Mouse (Mus musculus): ENCODE data around the gene Chmp1a.

The Chmp1a gene

DNA sequence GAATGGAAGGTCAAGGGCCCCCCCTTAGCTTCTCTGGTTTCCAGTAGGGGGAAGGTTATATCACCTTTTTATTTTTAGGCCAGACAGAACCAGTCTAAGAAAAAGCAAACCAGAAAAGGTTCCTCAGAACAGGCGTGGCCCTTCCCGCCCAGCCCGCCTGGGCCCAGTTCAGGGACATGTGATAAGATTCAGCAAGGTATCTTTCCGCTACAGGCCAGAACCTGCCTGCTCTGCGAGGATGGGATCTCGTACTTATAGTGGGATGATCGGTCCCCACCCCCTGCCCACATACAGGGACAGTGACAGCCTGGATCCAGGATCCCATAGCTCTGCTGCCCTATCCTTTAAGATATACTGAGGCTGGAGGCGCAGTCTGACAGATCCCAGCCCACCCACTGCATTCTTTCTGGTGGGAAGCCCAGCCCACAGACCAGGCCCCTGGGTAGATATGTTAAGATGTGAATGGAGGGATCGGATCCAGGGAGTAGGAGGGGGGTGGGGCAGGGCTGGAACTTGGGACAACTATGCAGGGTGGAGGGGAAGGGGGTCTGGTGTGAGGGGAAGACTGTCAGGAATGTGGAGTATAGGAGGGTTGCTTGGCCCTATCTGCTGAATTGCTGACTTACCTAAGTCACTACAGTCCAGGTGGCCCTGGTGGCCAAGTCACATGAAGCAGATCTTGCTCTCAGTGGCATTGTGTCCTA lies 56.3 kb downstream of the Chmp1a start:
- DNase-seq (ENCODE audit: low read depth in 1 of 2, low spot score in 2 of 2), result no peak

- DNase-seq (ENCODE audit: low read depth in 1 of 2, low spot score in 2 of 2), result no peak
These were observed 57.4 kb downstream of the Chmp1a start for GRCm38 (mm10) chr8:123155177-123155576.

All from monocyte, adult 2 months (primary cell).